Comparison of ENCODE assay signal across 21 mouse cellular contexts in the genomic region with DNA sequence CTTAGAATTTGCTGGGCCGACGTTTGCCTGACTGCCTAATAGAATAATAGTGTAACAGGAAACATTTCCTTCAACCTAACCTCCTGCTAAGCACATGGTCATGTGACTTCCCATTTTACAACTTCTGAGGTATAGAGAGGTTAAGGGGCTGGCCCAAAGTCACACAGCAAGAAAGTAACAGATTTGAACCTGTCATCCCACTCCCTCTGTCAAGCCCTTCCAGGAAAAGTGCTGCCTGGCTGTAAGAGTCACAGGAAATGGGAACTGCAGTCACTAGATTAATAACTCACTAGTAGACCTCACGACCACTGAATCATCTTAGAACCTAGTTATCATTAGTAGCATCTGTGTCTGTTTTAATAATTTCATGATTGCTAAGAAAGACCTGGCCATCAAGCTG. TPM values are rescaled to one million over a fixed set of nuclear protein-coding genes. Genes with fewer than 3 reads are reported as not detected.
A peak's percentile ranks its signal among the peaks of the same experiment; 100 is the strongest.
DNase-seq lines count a peak whose midpoint lies in the region; ATAC-seq lines count a peak whose summit lies in the region.
"Had no signal": no experiment of that assay in that cellular context is flagged by ENCODE, and none has a peak within 500 bp of the region (broad histone marks: within the 10 kb centered on the region; RNA-seq: fewer than 3 reads in every experiment).

No protein-coding gene starts in this region.

- WGBS in forebrain, embryonic 13.5 days = 77% methylated on average over 3 of the region's 3 CpGs

- no peaks in the 10 kb centered on the region for H3K9me3 ChIP-seq in forebrain, embryonic 13.5 days (replicated peaks)
- H3K9me3 ChIP-seq: embryonic facial prominence, embryonic 15.5 days; hindbrain, embryonic 15.5 days; limb, embryonic 12.5 days; midbrain, embryonic 13.5 days; neural tube, embryonic 15.5 days had no signal

- H3K36me3 ChIP-seq in forebrain, embryonic 13.5 days (ENCODE audit: poor library complexity, severe bottlenecking) = no peaks in the 10 kb centered on the region
- H3K36me3 ChIP-seq: embryonic facial prominence, embryonic 15.5 days; hindbrain, embryonic 15.5 days; limb, embryonic 12.5 days; midbrain, embryonic 13.5 days; neural tube, embryonic 15.5 days had no signal

- no peak overlapping the region for H3K4me3 ChIP-seq in forebrain, embryonic 13.5 days
- H3K4me3 ChIP-seq: embryonic facial prominence, embryonic 15.5 days; hindbrain, embryonic 15.5 days; limb, embryonic 12.5 days; midbrain, embryonic 13.5 days; neural tube, embryonic 15.5 days had no signal

- H3K4me2 ChIP-seq in forebrain, embryonic 13.5 days = no peak overlapping the region
- H3K4me2 ChIP-seq: embryonic facial prominence, embryonic 15.5 days; hindbrain, embryonic 15.5 days; limb, embryonic 12.5 days; midbrain, embryonic 13.5 days; neural tube, embryonic 15.5 days had no signal

- peak; percentile 97 for ATAC-seq in activated CD4-positive, CD25-positive, alpha-beta regulatory T cell, adult 4 months
- ATAC-seq in megakaryocyte progenitor cell, adult 5-6 weeks (replicated peaks; ENCODE audit: poor library complexity) = 0 out of 2 replicates have a peak, but pooled peaks have one; percentile 15
- no peak for ATAC-seq in forebrain, embryonic 13.5 days
- ATAC-seq: midbrain, embryonic 13.5 days had no signal

- peak; percentile 8 to 14 for DNase-seq in spleen, postnatal 36 days (ENCODE audit: low spot score in 2 of 2)
- DNase-seq in spleen, postnatal 14 days (ENCODE audit: low spot score in 2 of 2) = no peak
- peak; percentile 63 for DNase-seq in CD4-positive helper T cell, adult 2 months (ENCODE audit: low read depth, low spot score)
- DNase-seq in lung, postnatal 10 days = no peak
- DNase-seq in heart, postnatal 10 days = no peak
- DNase-seq: adrenal gland, postnatal 36 days; cerebellum, postnatal 10 days; gastrocnemius, postnatal 25 days; kidney, adult 2 months; kidney, postnatal 25 days; layer of hippocampus, adult 9-11 months; lung, adult 2 months; lung, postnatal 4 days had no signal

- no peak overlapping the region for H3K27ac ChIP-seq in forebrain, embryonic 13.5 days
- H3K27ac ChIP-seq: embryonic facial prominence, embryonic 15.5 days; hindbrain, embryonic 15.5 days; limb, embryonic 12.5 days; midbrain, embryonic 13.5 days; neural tube, embryonic 15.5 days had no signal

- no peaks in the 10 kb centered on the region for H3K27me3 ChIP-seq in forebrain, embryonic 13.5 days
- H3K27me3 ChIP-seq: embryonic facial prominence, embryonic 15.5 days; hindbrain, embryonic 15.5 days; limb, embryonic 12.5 days; midbrain, embryonic 13.5 days; neural tube, embryonic 15.5 days had no signal

- no peaks in the 10 kb centered on the region for H3K4me1 ChIP-seq in forebrain, embryonic 13.5 days
- H3K4me1 ChIP-seq: hindbrain, embryonic 15.5 days; midbrain, embryonic 13.5 days; neural tube, embryonic 15.5 days had no signal

- intact Hi-C loops in heart, postnatal 10 days (cut with DNase I) = no loop called here

- no peak overlapping the region for H3K9ac ChIP-seq in forebrain, embryonic 13.5 days
- H3K9ac ChIP-seq: embryonic facial prominence, embryonic 15.5 days; hindbrain, embryonic 15.5 days; limb, embryonic 12.5 days; midbrain, embryonic 13.5 days; neural tube, embryonic 15.5 days had no signal

RNA-seq across cellular contexts. Expression of a gene that starts 21.4 kb away (rescaled TPM):
- 1 to 10 TPM; 4.0 to 4.8 TPM for polyA plus RNA-seq in activated CD4-positive, CD25-positive, alpha-beta regulatory T cell, adult 4 months (2017; shearing (Covaris generic))
- total RNA-seq in megakaryocyte progenitor cell, adult 5-6 weeks (2015) = 3.5 and 3.7 TPM in 2 replicates
- 5.8 and 8.0 TPM in 2 replicates for total RNA-seq in megakaryocyte progenitor cell, adult 5-6 weeks (2017)
- total RNA-seq in heart, postnatal 10 days (2021) = 1 to 10 TPM; 3.7 to 3.9 TPM
- 8.4 TPM in 2 replicates for polyA plus RNA-seq in forebrain, embryonic 13.5 days (2015; fragmentation: Nextera tagmentation; extraction: Ambion mirVana)

Comparison
In these comparisons a context has a peak if more than half of its experiments do, and no peak if none do; other contexts are left out.
1. DNase-seq: peak in spleen, postnatal 36 days (2 of 2) and CD4-positive helper T cell, adult 2 months (single experiment); none in spleen, postnatal 14 days (0 of 2), lung, postnatal 10 days (single experiment) and heart, postnatal 10 days (0 of 2).